Mouse (Mus musculus): ENCODE data around the gene Cdk19. TPM values are rescaled to one million over a fixed set of nuclear protein-coding genes. Genes with fewer than 3 reads are reported as not detected.
"Not testable (repeated sequence)": the region's sequence is repeated elsewhere in the genome, so short reads cannot be mapped to it uniquely, and the experiment has no call there.

Gene Cdk19
- total RNA-seq, 1 experiment from 2014 or later = 65.2 TPM

DNA sequence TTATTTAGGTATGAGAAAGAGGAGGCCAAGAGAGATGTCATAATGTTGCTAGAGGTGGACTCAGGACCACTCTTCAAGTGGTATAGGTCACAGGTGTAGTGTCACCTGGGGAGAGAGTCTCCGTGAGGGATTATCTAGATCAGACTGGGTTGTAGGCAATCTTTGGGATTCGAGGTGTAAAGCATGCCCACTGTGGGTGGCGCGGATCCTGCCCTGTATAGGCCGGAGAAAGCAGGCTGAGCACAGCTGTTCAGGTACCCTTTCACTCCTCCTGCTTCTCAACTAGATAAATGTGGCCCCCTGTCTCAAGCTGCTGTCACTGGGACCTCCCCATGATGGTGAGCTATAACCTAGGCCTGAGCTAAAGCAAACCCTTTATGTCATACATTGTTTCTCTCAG lies 171.0 kb downstream of the Cdk19 start:
- ATAC-seq (replicated peaks; ENCODE audit: low read depth, poor library complexity, severe bottlenecking) = no peak

DNA sequence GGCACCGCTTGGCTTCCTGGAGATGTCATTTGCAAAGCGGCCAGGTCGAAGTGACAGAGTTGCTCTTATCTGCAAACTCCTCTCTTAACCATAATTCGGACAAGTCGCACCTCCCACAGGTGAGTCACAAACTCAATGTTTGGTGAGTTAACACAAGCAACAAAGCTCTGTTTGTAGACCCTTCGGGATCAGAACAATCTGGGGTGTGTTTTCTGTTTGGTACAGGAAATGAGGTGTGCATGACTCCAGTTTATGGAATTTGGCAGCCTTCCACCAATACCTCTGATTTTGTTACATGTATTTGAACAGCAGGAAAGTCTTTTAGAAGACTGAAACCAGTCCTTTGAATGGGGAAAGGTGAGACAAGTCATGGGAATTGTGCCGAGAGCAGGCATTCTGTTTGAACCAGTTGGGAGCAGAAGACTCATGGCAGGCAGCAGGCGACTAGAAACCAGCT lies 171.9 kb downstream of the Cdk19 start:
- ATAC-seq (replicated peaks; ENCODE audit: low read depth, poor library complexity, severe bottlenecking) = no peak

DNA sequence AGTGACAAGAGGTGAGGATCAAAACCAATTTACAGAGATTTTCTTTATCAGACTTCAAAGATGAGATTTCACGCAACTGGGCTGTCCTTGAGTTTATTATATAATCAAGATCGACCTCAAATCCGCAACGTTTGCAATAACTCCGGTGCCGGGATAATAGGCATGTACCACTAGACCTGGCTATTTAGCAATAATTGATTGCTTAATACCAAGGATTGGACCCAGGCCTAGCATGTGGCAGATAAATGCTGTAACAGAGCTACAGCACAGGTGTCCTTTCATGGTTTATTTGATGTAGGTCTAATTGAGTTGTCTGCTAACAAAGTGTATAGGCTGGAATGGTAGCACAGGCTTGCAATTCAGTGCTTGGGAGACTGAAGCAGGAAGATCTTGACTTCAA lies 172.8 kb downstream of the Cdk19 start:
- no peak for ATAC-seq (replicated peaks; ENCODE audit: low read depth, poor library complexity, severe bottlenecking)

DNA sequence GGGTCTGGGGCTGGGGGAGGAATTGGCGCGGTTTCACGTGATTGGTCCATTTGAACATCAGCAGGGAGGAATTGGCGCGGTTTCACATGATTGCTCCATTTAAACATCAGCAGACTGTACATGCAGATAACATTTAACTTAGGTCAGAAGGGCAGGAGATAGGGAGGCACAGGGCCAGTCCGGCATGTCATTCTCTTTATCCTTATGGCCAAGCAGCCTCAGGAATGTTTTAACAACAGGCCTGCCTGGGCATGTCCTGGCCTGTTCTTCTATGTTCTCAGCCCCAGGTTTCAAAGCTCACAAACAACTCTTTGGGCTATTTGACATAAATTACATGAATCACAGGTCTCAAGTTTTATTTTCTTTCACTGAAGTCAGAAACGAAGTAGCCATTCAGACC lies 173.6 kb downstream of the Cdk19 start:
- ATAC-seq (replicated peaks; ENCODE audit: low read depth, poor library complexity, severe bottlenecking) = not testable (repeated sequence)

DNA sequence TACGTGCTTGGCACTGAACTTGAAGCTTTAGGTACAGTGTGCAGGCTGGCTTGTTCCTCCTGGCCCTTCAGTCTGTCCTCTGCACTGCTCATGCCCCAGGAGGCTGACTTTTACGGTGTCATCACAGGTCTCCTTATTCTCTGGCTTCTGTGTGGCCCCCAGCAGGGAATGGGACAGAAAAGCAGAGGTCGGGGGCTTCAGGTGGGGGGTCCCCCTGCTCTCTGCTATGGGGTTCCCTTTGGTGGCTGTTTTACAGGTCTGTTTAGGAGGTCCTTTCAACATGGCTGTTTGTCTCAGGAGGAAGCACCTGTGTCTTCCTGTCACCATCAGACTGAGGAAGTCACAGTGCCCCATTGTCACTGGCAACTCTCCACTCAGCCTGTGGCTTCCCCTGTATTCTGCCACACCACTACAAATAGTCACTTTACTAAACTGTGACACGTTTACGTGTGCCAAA lies 175.9 kb downstream of the Cdk19 start:
- peak; percentile 82 for ATAC-seq (replicated peaks; ENCODE audit: low read depth, poor library complexity, severe bottlenecking)

DNA sequence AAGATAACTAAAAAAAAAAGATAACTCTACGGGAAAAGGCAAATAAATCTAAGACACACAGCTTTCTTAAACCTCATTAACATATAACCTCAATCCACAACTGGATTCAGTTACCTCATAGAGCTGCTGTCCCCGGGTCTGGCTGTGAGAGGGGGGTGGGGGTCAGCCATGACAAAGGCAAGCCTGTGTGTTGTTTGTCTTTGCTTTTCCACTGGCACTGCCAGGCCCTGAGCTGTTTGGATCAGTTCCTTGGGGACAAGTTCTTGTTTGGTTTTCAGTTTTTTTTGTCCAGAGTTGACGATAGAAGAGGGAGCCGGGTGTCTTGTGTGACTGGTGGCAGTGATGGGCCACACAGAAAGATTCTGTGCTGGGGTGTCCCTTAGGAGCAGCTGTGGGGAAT lies 177.1 kb downstream of the Cdk19 start:
- 0 out of 2 replicates have a peak, but pooled peaks have one; percentile 27 for ATAC-seq (replicated peaks; ENCODE audit: low read depth, poor library complexity, severe bottlenecking)

DNA sequence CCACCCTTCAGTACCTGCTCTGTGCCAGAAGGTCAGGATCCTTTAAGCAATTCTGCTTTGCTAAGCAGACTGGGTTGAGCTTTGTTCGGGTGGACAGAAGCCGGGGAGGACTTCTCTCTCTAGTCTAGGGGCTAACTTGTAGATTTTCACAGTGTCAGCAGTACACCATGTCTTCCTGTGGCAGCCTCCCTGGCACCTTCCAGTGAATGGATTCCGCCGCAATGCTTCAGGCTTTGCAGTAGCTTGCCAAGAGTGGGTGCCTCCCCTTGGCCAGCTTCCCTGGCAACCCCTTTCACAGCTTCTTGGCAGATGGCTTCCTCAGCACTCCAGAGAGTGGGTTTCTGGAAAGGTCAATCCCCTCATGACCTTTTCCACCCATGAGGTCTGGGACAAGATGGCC lies 180.2 kb downstream of the Cdk19 start:
- ATAC-seq (replicated peaks; ENCODE audit: low read depth, poor library complexity, severe bottlenecking) = no peak

DNA sequence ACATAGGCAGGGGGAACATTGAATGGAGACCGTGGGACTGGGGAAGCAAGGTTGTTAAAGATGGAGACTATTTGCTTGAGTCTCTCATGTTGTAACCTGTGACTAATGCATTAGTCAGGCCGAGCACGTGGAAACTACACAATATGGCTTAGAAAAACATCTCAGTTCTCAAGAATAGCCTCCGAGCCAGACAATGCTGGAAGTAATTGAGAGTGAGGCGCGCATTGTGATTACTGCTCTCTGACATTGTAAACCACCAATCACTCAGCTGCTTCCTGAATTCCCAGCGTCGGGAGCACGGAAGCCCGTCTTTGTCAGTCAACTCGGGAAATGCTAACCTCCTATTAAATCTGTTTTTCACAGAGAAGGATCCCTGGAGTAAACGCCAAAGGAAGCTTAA lies 182.2 kb downstream of the Cdk19 start:
- no peak for ATAC-seq (replicated peaks; ENCODE audit: low read depth, poor library complexity, severe bottlenecking)

DNA sequence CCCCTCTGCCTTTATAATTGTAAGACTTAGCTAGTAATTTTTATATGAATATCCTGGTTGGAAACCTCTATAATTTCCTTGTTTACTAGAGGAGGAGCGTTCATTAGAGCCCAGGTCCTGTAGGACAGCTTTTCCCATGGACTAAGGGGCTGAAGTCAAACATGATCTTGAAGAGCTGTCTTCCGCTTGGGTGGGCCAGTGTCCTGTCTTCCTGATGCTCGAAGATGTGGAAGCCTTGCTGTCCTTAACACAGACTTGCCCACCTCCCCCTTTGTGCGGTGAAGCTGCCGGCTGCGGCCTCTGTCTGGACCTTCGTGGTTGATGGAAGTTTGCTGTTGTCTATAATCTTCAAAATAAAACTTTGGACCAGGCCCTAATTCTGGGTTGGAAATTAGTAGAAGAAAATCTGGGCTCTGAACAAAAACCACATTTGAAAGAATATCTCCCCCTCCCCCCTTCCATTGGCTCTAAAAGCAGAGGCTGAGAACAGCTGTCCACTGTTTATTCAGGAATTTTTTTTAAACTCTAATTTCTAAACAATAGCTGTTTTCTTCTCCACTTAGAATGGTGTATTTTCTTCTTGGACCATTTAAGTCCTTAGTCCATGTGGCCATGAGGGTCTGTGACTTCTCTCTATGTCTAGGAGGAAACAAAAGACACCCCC lies 184.1 kb downstream of the Cdk19 start:
- ATAC-seq (replicated peaks; ENCODE audit: low read depth, poor library complexity, severe bottlenecking) = no peak

DNA sequence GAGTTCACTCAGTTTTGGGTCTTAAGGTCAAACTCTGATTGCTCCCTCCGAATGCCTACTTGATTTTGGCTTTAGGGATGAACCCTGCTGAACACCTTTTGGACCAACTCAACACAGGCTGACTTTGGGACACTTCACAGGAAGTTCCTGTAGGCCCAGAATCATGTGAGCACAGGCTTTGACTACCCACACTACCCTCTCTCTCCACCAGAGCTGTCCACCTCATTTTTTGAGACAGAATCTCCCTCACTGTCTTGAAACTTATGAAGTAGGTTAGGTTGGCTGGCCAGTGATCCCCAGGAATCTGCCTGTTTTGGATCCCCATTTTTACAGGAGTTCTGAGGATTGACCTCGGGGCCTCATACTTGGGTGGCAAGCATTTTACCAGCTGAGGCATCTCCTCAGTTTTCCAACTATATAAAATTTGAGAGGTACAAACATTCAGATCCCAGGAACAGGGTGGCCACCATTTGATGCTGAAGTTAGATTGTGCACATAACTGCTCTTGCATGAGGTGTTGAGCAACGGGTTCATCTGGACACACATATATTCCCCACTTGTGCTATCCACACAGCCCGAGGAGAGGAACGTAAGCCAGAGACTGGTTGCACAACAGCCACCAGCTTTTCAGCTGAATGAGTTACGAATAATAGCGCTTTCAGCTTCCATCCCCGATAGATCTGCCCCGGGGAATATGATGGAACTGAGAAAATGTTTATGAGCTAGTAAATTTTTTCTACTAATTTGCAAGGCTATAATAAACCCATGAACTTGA lies 184.9 kb downstream of the Cdk19 start:
- 0 out of 2 replicates have a peak, but pooled peaks have one; percentile 10 for ATAC-seq (replicated peaks; ENCODE audit: low read depth, poor library complexity, severe bottlenecking)

DNA sequence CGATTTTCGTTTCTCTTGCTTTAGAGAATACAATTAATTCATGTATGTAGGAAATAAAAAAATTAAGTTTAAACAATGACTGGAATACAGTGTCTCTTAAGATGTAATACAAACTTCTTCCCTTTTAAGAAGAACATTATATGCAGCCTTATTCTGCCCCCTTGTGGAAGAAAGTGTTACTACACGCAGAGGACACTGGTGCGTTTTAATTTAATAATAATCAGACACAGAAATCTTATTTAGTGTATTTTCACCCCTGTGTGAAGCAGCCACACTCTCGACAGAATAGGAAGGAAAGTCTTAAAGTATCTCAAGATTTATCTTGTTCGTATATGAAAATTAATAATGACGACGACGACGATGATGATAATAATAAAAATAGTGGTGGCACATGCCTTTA lies 185.6 kb downstream of the Cdk19 start:
- 0 out of 2 replicates have a peak, but pooled peaks have one; percentile 23 for ATAC-seq (replicated peaks; ENCODE audit: low read depth, poor library complexity, severe bottlenecking)

DNA sequence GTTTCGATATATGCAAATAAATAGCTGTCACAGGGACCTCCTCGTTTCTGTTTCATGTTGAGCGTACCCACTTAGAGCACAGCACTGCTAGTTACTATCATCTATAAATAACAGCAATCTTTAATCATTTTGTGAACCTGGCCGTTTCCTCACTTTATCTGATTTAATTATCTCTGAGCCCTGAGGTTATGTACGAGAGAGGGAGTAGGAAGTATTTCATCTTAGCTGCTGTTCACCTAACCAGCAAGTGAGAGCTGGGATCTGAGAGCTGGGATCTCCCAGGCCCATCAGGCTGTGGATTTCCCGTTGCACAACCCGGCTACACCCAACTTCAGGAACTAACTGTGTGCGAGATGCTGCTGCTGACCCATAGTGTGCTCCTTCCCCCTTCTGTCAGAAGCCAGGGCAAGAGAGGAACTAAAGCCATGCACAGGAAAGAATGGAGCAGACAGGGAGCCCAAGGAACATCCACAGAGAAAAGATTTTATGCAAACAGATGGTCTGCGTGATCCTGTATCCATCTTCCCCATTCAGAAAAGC lies 186.3 kb downstream of the Cdk19 start:
- ATAC-seq (replicated peaks; ENCODE audit: low read depth, poor library complexity, severe bottlenecking) = peak; percentile 65

DNA sequence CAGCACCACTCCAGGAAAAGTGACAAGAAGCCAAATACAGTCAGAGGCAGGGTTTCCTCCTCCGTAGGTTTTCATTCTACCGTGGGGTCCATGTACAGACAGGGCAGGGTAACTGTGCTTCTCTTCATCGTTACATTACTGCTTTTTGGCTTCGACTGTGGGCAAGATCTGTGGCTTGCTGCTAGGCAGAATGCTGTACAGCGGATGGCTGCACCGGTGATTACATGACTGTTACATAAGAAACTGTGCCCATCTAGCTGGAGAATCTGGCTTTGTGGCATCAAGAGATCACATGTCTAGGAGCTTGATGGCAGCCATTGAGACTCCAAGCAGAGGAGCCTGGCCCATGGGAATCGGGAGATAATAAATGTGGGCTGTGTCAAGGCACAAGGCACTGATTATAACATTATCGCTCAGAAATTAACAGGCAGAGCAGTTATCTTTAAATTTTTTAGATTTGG lies 187.0 kb downstream of the Cdk19 start:
- ATAC-seq (replicated peaks; ENCODE audit: low read depth, poor library complexity, severe bottlenecking) = peak; percentile 42

DNA sequence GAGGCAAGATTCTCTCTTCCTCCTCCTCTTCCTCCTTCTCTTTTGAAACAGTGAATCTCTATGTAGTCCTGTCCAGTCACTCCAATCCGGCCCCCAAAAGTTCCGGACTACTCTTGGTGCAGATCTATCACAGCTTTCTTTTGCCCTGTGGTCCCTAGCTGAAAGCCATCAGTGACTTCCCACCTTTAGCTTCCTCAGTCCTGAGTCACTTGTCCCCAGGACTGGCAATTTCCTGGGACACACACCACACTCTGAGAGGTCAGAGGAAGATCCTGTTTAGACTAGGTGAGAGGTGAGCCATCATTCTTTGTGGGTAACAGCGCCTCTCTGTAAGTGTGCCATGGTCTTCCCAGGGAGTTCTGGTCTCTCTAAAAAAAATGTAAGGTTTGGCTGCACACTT lies 187.6 kb downstream of the Cdk19 start:
- ATAC-seq (replicated peaks; ENCODE audit: low read depth, poor library complexity, severe bottlenecking) = no peak

DNA sequence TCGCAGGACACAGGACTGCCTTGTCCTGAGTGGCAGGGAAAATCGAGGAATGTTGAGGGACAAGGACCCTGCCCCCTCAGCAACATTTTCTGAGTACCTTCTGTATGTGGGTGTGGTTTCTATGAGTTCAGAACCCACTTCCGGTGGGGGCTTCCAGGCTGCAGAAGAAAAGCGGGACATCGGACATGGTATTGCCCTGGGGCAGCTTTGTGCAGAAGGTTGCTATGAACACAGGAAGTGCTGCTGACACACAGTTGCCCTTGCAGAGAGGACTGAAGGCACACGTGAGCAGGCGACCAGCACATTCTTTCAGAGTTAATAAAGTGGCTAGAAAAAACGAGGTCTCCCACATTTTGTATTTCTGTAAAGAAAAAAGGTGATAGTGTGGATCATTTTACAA lies 188.2 kb downstream of the Cdk19 start:
- peak; percentile 49 for ATAC-seq (replicated peaks; ENCODE audit: low read depth, poor library complexity, severe bottlenecking)

DNA sequence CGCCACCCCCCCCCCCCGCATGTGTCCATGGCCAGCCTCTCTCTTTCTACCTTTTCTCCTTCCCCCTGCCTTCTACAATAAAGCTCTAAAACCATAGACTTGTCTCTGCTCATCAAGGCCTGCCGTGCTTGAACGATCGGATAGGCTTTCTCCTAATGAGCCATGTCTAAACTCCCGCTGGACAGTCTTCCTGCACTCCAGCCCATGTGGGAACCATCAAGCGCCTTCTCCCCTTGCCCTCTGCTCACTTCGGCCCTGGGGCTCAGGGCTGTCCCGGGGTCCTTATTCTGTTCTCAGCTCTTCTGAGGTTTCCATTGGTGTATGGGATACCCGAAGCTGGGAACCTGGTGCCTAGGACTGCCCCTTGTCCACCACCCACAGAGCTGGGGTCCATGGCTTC lies 189.3 kb downstream of the Cdk19 start:
- ATAC-seq (replicated peaks; ENCODE audit: low read depth, poor library complexity, severe bottlenecking) = no peak

DNA sequence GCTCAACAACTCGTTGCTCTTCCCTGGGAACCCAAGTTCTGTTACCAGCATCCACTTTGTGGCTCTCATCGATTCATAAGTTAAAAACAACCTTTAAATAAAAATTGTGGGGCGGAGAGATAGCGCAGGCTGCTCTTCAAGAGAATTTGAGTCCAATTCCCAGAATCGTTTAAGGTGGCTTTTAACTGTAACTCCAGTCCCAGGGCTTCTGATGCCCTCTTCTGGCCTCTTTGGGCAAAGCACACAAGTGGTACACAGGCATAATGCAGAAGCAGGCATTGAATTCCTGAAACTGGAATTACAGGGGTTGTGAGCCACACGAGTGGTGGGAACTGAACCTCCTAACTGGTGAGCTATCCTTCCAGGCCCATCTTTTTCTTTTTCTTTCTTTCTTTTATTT lies 190.3 kb downstream of the Cdk19 start:
- ATAC-seq (replicated peaks; ENCODE audit: low read depth, poor library complexity, severe bottlenecking) = peak; percentile 28; the same call in 1 of the 2 replicates

DNA sequence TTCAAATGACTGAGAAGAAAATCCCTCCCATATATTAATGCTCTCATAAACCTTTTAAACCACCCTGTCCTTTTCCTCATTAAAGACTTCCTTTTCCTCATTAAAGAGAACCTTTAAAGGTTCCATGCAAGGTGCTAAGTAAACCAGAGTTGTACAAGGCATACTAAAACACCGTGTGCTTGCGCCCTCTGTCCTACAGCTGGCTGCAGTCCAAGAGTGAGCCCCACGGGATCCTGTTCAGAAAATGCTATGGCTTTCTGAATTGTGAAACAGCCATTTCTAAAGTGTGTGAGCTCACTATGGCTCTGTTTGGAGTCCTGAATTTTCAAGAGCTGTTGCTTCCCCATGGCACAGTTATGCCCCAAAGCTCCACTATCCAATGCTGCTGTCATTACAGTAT lies 191.3 kb downstream of the Cdk19 start:
- ATAC-seq (replicated peaks; ENCODE audit: low read depth, poor library complexity, severe bottlenecking) = no peak

DNA sequence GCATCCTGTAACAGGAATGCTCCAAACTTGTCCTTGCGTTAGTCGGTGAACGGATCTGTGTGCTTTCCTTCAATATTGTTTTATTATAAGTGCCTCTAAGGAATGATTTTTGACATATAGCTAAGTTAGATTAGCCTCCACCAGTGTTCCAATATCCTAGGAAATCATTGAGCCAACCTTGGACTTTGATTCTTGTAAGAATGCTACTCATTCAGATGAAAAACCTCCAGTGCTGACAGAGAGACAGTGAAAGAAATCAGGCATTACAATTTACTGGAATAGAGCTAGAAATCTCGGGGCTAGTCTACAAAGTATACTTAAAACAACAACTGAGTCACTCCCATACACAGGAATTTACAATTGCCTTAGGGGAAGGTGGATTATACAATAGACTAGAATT lies 193.2 kb downstream of the Cdk19 start:
- ATAC-seq (replicated peaks; ENCODE audit: low read depth, poor library complexity, severe bottlenecking) = not testable (repeated sequence)
